Mouse (Mus musculus) ovary, postnatal 36 days (tissue): ENCODE results near the gene Ell.
A peak's percentile ranks its signal among the peaks of the same experiment; 100 is the strongest.

Source experiments
- DNase-seq: peaks from one replicate; pipeline ENCODE4 v3.0.0; 2022; ENCODE audit warnings: low spot score, mixed read lengths

Ell gene

GRCm38 (mm10) chr8:70598722-70599121 lies 59.5 kb downstream of the Ell start:
- DNase-seq: no peak

DNA sequence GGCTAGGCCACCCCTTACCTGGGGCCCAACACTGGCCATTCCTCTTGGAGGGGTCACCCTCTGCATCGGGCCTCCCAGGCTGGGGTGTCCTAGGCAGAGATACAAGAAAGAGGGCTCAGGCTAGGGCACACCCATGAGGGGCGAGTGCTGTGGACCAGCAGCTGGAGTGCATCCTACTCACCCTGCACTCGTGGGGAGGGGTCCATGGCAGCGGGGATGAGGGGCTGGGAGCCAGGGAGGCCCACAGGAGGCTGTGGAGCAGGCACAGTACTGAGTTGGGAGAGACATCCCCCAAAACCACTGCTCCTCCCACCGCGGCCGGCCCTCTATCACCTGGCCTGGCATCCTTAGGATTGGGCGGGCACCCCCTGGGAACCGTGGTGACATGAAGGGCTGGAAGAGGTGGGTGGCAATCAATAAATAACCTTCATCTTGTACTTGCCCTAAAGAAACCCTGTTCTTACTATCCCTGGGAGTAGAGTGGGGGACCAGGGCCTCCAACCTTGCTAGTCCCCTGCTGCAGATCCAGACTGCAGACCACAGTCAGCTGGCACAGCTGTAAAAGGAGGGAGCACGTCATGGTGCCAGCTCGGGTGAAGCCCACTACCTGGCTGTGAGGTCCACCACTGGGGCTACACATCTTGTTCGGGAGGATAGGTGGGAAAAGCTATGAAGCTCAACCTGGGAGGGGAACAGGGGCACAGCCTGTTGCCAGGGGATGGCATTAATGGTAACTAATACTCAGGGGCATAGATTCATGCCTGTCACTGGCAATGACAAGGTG lies 60.4 kb downstream of the Ell start:
- no peak for DNase-seq

DNA sequence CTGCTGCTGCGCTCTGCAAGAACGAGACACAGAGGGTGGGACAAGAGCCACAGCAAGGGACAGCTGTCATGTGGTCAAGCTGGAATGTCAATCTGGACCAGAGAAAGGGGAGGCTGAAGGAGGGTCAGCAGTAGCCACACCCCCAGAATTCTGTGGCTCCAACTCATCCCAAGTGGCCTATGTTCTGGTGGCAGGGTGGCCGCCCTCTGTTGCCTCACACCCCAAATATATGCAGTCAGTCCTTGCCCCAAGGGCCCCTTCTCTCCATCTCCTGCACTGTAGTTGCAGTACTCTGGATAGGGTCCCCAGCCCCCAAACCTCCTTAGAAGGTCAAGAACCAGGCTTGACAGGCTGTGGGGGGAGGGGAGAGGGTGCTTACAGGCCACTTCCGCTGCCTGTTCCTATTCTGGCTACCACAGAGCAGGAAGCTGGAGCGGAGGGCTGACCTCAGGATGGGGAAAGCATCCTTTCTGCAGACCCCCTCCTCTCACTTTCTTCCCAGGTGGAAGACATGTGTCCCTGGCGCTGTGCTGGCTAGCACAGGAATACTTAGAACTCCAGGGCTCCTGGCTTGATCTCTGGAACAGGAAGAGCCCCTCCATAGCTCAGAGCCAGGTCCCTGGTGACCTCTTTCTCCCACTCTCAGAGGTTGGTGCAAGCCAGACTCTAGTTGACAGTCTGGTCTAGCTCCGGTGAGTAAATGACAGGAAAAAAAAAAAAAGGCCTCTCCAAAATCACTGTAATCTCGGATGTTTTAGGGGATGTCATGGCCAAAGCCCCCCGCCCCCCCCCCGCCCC lies 61.4 kb downstream of the Ell start:
- no peak for DNase-seq

- DNase-seq: peak; percentile 91
Measured at GRCm38 (mm10) chr8:70601271-70601649, 62.0 kb downstream of the Ell start.

GRCm38 (mm10) chr8:70602139-70602811 lies 63.0 kb downstream of the Ell start:
- no peak for DNase-seq

DNA sequence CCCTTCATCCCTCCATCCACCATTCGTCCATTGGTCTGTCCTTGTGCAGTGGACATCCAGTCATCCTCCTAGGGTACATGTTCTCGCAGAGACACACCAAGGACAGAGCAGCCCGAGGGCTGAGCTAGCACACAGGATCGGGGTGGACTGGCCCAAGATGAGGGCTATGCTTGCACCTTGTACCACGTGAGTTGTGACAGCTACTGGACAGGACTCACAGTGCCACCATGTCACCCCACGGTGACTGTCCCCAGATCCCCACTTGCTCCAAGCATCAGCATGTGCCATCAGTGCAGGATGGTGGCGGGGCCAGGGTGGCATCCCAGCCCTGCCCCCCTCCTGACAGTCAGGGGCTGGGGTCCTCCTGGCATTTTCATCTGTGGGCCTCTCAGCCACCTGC lies 65.3 kb downstream of the Ell start:
- DNase-seq: no peak

DNA sequence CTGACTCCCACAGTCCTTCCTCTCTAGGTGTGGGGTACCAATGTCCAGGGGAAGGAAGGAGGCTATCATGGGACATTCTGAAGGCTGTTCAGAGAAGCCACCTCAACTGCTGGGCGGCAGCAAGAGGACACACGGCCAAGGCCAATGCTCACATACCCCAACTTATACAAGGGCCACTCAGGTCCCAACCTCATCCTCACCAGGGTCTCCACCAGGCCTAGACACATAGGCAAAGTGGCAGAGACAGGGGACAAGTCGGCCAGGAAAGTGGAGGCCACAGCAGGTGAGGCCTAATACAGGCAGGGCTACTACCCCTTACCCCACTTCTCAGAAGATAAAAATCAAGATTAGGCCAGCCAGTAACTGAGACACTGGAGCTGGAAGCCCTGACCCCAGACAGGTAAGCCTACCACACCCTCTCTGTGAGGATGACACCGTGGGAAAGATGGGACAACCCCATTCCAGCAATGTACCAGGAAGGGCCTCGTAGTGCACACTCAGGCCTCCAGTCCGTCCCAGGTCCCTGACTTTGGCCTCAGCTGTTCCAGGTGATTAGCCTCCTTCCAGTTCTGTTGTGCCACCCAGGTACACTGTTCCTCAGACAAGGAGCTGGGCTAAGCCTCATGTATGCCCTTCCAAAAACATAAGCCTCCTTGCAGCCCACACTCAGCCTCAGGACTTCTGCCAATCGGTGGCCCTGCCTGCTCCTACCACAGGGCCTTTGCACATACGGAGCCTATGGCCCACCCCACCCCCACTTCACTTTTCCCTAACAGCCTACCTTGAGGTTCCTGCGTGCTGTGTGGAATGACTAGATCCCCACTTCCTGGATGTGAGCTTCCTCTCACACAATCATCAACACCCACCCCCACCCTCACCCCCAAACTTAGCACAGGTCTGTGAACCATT lies 66.9 kb downstream of the Ell start:
- no peak for DNase-seq

DNA sequence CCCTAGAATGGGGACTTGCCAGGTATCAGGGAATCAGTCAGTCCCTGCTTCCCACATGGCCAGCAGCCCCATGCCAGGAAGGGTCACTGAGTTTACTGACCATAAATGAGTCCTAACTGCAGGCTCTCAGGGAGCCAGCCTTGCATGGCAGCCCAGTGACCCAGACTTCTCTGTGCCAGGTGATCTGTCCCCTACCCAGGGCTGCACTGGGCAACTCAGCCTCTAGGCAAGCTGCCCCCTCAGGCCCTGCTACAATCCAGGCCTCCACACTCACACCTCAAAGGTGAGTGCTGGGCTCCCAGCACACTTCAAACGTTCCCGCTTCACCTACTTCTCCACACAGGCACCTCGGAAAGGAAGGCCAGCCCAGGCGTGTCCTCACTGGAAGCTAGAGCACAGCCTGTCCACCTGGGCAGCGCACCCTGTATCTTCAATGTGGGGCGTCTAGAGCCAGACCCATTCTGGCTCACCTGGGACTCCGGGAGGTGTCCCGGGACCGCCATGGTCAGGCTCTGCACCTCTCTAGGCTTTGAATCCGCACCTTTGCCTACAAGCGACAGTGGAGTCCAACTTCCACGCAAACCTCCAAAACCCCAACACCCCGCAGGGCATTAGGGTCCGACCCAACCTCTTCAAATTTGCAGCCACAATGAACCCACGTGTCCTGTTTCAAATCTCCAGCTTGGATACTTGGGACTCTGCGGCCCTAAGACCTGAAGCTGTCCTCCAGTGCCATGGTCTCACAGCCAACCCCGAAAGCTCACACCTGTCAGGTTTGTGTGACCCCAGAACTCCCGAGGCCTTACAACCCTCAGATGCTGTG lies 67.7 kb downstream of the Ell start:
- no peak for DNase-seq

GRCm38 (mm10) chr8:70607603-70607897 lies 68.3 kb downstream of the Ell start:
- DNase-seq: no peak

DNA sequence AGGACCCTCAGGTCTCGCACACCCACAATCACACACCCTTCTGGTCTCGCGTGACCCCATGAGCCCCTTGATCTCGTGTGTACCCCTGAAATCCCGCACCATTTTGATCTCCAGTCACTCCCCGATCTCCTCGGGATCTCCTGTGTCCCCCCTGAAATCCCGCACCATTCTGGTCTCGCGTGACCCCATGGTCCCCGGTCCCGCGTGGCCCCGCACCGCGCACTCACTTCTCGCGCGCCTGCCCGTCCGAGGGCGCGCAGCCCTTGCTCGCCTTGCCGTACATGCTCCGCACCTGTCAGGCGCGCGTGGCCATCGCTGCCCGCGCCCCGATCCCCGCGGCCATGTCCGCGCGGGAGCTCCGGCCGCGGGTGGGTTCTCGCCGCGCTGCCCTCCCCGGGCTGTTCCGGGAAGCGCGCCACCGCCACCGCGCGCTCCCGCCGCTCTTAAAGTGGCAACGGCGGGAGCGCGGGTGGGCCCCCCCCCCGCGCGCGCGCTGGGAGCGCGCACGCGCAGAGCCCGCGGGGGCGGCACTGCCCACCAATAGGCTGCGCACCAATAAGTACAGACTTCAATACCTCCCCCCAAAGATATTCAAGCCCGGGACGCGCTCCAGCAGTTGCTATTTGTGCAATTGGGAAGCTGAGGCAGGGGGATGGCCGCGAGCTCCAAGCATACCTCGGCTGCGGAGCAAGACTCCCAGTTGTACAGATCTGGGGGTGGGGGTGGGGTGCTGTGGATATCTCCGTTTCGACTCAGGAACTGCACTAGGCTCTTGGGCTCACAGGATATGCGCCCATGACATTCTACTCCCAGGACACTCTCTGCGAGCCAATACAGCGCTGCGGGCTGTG lies 68.9 kb downstream of the Ell start:
- peak; percentile 50 for DNase-seq

GRCm38 (mm10) chr8:70608749-70609367 lies 69.6 kb downstream of the Ell start, which contains the start of gene Ssbp4:
Ssbp4 (minus strand) TSS chr8:70608872.
- no peak for DNase-seq

DNA sequence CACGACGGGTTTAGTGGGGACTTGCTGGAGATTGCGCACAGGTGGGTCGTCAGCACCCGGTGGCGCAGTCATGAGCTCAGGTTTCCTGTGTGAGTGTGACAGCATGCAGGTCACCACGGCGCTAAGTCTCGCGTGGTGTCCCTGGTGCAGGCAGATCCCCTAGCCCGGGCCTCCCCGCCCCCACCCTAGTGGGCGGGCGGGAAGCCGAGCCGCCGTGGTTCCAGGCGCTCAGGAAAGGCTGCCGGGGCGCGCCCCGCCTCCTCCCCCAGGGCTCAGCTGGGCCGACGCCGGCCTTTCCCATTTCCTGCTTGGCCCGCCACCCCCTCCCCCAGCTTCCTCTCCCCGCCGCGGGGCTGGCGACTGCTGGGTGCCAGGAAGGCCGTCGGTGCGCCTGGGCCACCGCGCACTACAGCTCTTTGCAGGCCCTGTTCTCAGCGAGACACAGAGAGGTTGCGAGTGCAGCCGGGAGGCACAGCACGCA lies 70.2 kb downstream of the Ell start:
- DNase-seq: peak; percentile 88

- peak; percentile 89 for DNase-seq
Measured at GRCm38 (mm10) chr8:70609849-70610795, 70.9 kb downstream of the Ell start.

- peak; percentile 82 for DNase-seq
Measured at GRCm38 (mm10) chr8:70610796-70611771, 71.8 kb downstream of the Ell start.

- DNase-seq: peak; percentile 83
Measured at GRCm38 (mm10) chr8:70611849-70612248, 72.6 kb downstream of the Ell start.

DNA sequence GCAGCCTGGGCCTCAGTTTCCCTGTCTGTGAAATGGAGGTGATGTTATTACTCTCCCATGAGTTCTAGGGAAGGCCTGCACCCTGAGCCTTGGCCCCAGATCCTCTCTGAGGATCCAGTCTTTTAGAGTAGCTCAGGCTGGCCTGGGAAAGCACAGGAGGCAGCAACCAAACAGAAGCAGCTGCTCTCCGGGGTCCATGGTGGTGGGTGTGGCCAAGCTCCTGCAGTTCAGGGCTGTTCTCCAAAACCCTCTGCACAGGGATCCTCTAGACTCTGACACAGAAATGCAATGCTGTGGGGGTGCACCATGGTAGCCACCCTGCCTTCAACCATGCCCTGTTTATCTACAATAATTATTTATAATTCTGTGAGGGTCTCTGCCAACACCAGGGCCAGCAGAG lies 74.5 kb downstream of the Ell start:
- no peak for DNase-seq

GRCm38 (mm10) chr8:70614469-70614868 lies 75.2 kb downstream of the Ell start:
- DNase-seq: no peak
